Mouse (Mus musculus) thymus, adult 2 months (tissue): ENCODE measurements around the gene Meis2.

ENCODE experiments used
- CTCF ChIP-seq: fragments of 200-500 bp; IDR thresholded peaks from 2 replicates; pipeline ENCODE4 v1.5.1; 2012; ENCODE audit warnings: mild to moderate bottlenecking, control low read depth, low read length, moderate library complexity, borderline replicate concordance; ENCODE audit not compliant: control insufficient read depth, poor library complexity, insufficient read depth; ENCODE audit errors: extremely low read depth
- POLR2A ChIP-seq: fragments of 200-500 bp; IDR thresholded peaks from 2 replicates; pipeline ENCODE4 v1.6.1; 2012; ENCODE audit warnings: mild to moderate bottlenecking, low read length, control low read depth, moderate library complexity; ENCODE audit not compliant: control insufficient read depth, poor library complexity, insufficient read depth; ENCODE audit errors: extremely low read depth

DNA sequence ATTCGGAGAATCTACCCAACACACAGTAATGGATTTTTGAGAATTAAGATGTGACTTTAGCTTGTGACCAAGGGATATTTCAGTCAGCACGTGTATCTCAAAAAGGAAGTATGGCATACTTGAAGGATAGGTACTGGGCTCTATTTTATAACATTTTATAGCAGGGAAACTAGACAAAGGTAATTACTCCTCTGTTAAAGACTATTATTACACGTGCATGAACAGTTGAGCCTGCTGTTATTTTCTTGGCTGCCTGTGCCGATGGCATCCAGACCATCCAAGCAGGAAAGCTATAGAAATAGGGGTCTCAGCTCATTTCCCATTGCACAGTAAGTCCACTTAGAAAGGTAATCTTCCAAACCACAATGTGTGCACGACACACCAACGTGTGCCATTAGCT, 251.9 kb downstream of the Meis2 start:
- TF ChIP-seq CTCF = no peak
- no peak for TF ChIP-seq POLR2A
